ENCODE assay signal across 28 mouse cellular contexts in genomic region chr5:126806656-126807055, GRCm38 (mm10).
"Had no signal": no experiment of that assay in that cellular context is flagged by ENCODE, and none has a peak within 500 bp of the region (broad histone marks: within the 10 kb centered on the region; RNA-seq: fewer than 3 reads in every experiment).

No protein-coding gene starts in this region.

- H3K4me3 ChIP-seq: embryonic facial prominence, embryonic 10.5 days; embryonic facial prominence, embryonic 12.5 days; embryonic facial prominence, embryonic 13.5 days; embryonic facial prominence, embryonic 15.5 days; erythroblast, embryonic 14.5 days; forebrain, embryonic 10.5 days; forebrain, embryonic 12.5 days; forebrain, embryonic 13.5 days; forebrain, embryonic 15.5 days; gastrocnemius, adult 2 months had no signal

- H3K27ac ChIP-seq: embryonic facial prominence, embryonic 10.5 days; embryonic facial prominence, embryonic 12.5 days; embryonic facial prominence, embryonic 13.5 days; embryonic facial prominence, embryonic 15.5 days; forebrain, embryonic 10.5 days; forebrain, embryonic 12.5 days; forebrain, embryonic 13.5 days; forebrain, embryonic 15.5 days; gastrocnemius, adult 2 months had no signal

- H3K9me3 ChIP-seq: embryonic facial prominence, embryonic 12.5 days; embryonic facial prominence, embryonic 15.5 days; forebrain, embryonic 15.5 days had no signal

- H3K36me3 ChIP-seq: embryonic facial prominence, embryonic 10.5 days; embryonic facial prominence, embryonic 12.5 days; embryonic facial prominence, embryonic 13.5 days; embryonic facial prominence, embryonic 15.5 days; forebrain, embryonic 10.5 days; forebrain, embryonic 12.5 days; forebrain, embryonic 15.5 days had no signal

- DNase-seq: cerebellum, adult 2 months; cerebellum, adult 8-10 months; cerebellum, adult 9-10 months; cerebellum, adult 9-11 months; cerebellum, postnatal 10 days; cerebellum, postnatal 14 days; cerebellum, postnatal 25 days; cerebellum, postnatal 36 days; embryo, embryonic 11 days; forebrain, postnatal 0 days; gastrocnemius, adult 2 months; gastrocnemius, postnatal 10 days; gastrocnemius, postnatal 14 days; gastrocnemius, postnatal 25 days; gastrocnemius, postnatal 36 days; heart, adult 11 months; heart, adult 18-20 months had no signal

- H3K9ac ChIP-seq: embryonic facial prominence, embryonic 12.5 days; embryonic facial prominence, embryonic 13.5 days; embryonic facial prominence, embryonic 15.5 days; forebrain, embryonic 12.5 days; forebrain, embryonic 13.5 days; forebrain, embryonic 15.5 days; forebrain, postnatal 0 days had no signal

- ATAC-seq: forebrain, embryonic 13.5 days; forebrain, embryonic 14.5 days; forebrain, embryonic 15.5 days; forebrain, embryonic 16.5 days; forebrain, postnatal 0 days had no signal

- H3K27me3 ChIP-seq: embryonic facial prominence, embryonic 12.5 days; embryonic facial prominence, embryonic 13.5 days; embryonic facial prominence, embryonic 15.5 days; forebrain, embryonic 12.5 days; forebrain, embryonic 13.5 days; forebrain, embryonic 15.5 days had no signal

- H3K4me1 ChIP-seq: embryonic facial prominence, embryonic 10.5 days; embryonic facial prominence, embryonic 12.5 days; embryonic facial prominence, embryonic 13.5 days; embryonic facial prominence, embryonic 15.5 days; forebrain, embryonic 10.5 days; forebrain, embryonic 12.5 days; forebrain, embryonic 13.5 days; forebrain, embryonic 15.5 days had no signal

- H3K4me2 ChIP-seq: embryonic facial prominence, embryonic 12.5 days; embryonic facial prominence, embryonic 13.5 days; embryonic facial prominence, embryonic 15.5 days; forebrain, embryonic 12.5 days; forebrain, embryonic 13.5 days; forebrain, embryonic 15.5 days had no signal
